Mouse (Mus musculus) heart, adult 2 months (tissue): ENCODE data around the gene Vegfd. TPM values are rescaled to one million over a fixed set of nuclear protein-coding genes. Genes with fewer than 3 reads are reported as not detected.

ENCODE experiments used
- DNase-seq, 2 experiments: peaks; one replicate each; pipeline ENCODE4 v3.0.0; 2021
- H3K27ac ChIP-seq: fragments of 200-600 bp; 2 replicates; pipeline ENCODE4 v1.8.1; 2022
- H3K27me3 ChIP-seq: fragments of 200-500 bp; 2 replicates; pipeline ENCODE4 v1.6.1; 2012; ENCODE audit warnings: mild to moderate bottlenecking, low read length, inconsistent platforms, mixed read lengths; ENCODE audit not compliant: control insufficient read depth, insufficient read depth
- H3K36me3 ChIP-seq: fragments of 200-500 bp; 2 replicates; pipeline ENCODE4 v1.6.1; 2012; ENCODE audit warnings: low read length, inconsistent platforms; ENCODE audit not compliant: control insufficient read depth, insufficient read depth
- H3K4me1 ChIP-seq: fragments of 200-500 bp; 2 replicates; pipeline ENCODE4 v1.6.1; 2011; ENCODE audit warnings: low read length; ENCODE audit not compliant: control insufficient read depth, insufficient read depth
- H3K4me3 ChIP-seq: fragments of 200-600 bp; 2 replicates; pipeline ENCODE4 v1.8.1; 2022
- H3K79me2 ChIP-seq: fragments of 200-500 bp; replicated peaks from 2 replicates; pipeline ENCODE4 v1.6.1; 2012; ENCODE audit warnings: mild to moderate bottlenecking, inconsistent platforms, low read length, moderate library complexity, mixed read lengths; ENCODE audit not compliant: control insufficient read depth, insufficient read depth
- H3K9ac ChIP-seq: fragments of 200-500 bp; 2 replicates; pipeline ENCODE4 v1.6.1; 2012; ENCODE audit warnings: low read depth, mild to moderate bottlenecking, control low read depth, inconsistent platforms, low read length, mixed read lengths
- CTCF ChIP-seq: fragments of 200-600 bp; IDR thresholded peaks from 2 replicates; pipeline ENCODE4 v1.8.1; 2022; ENCODE audit warnings: antibody characterized with exemption, mild to moderate bottlenecking, moderate library complexity
- EP300 ChIP-seq: fragments of 200-500 bp; IDR thresholded peaks from 2 replicates; pipeline ENCODE4 v1.6.1; 2011; ENCODE audit warnings: low read depth, low read length, control low read depth; ENCODE audit not compliant: insufficient read depth
- POLR2A ChIP-seq: fragments of 200-500 bp; IDR thresholded peaks from 2 replicates; pipeline ENCODE4 v1.6.1; 2011; ENCODE audit warnings: mild to moderate bottlenecking, low read depth, low read length, control low read depth; ENCODE audit not compliant: insufficient read depth
- WGBS: fragments of 180-500 bp; shearing (Covaris S2); methylation state at CpG from one replicate; pipeline ENCODE4 v1.1.7; 2018; 5-methylcytosine and 5-hydroxymethylcytosine counted together
- intact Hi-C: fragments of 180-260 bp; cut with DNase I; formaldehyde crosslinking; loops from one replicate; pipeline ENCODE4 v1.15.1; 2025
- polyA plus RNA-seq: library from polyadenylated mRNA; depleted of rRNA; stranded (reverse); fragments of >200 nt; gene quantifications from 2 replicates; pipeline ENCODE4 v1.2.3, GENCODE M21; 2012
- total RNA-seq, 2 experiments: library from RNA; stranded (reverse); gene quantifications; 2 replicates each; pipeline ENCODE4 v1.2.3; 2021

Vegfd gene
- total and polyA plus RNA-seq, 3 experiments = 1.4 to 3.0 (median 2.8) TPM

DNA sequence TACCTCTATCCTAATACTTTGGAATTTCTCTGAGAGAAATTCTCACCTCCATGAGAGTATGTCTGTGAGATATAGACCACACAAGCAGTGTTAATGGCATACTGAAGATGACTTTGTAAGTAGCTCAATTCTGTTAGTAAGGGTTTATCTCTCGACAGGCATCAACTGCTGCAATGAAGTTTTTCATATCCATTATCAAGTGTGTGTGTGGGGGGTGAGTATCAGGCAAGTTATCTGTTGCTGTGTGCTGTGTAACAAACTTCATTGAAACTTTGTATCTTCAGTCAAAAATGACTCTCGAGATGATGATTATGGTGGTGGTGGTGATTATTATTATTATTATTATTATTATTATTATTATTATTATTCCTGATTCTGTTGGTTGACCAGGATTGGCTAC is 43.6 kb downstream of the Vegfd start:
- no peaks in the 10 kb centered on the region for H3K36me3 ChIP-seq
- no peak overlapping the region for H3K27ac ChIP-seq
- no peaks in the 10 kb centered on the region for H3K79me2 ChIP-seq
- TF ChIP-seq EP300 (no peak), POLR2A (no peak), CTCF (no peak)
- DNase-seq = no peak
- H3K9ac ChIP-seq = no peak overlapping the region
- no peaks in the 10 kb centered on the region for H3K4me1 ChIP-seq
- WGBS = 67% methylated on average over 2 of the region's 2 CpGs
- H3K27me3 ChIP-seq = no peaks in the 10 kb centered on the region
- intact Hi-C loops = loop anchor here (5.0 kb wide), 1 partner anchor 340 kb away; the partner anchor contains the start of gene Siah1b
- H3K4me3 ChIP-seq = no peak overlapping the region

DNA sequence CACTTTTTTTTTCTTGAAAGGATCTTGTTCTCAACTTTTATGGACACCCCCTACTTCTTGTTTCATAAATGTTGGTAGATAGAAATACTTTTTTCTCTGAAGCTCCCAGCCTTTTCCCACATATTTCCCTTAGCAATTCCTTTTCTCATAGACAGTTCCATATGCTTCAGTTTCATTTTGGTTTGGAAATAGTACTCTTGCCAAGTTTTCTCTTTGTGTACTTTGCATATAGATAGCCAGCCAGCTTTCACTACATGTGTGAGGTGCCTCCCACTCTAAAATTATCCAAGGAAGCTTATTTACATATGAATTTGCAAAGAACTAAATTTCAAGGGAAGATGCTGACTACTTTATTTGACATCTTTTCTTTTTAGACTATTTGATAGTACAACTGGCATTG is 44.8 kb downstream of the Vegfd start:
- Histone ChIP-seq H3K4me3 (no peak overlapping the region), H3K79me2 (no peaks in the 10 kb centered on the region), H3K9ac (no peak overlapping the region), H3K4me1 (no peaks in the 10 kb centered on the region), H3K36me3 (no peaks in the 10 kb centered on the region), H3K27me3 (no peaks in the 10 kb centered on the region), H3K27ac (no peak overlapping the region)
- intact Hi-C loops = loop anchor here (5.0 kb wide), 1 partner anchor 341 kb away; the partner anchor contains the start of gene Siah1b
- TF ChIP-seq EP300 (no peak), CTCF (no peak), POLR2A (no peak)
- no peak for DNase-seq

- Histone ChIP-seq H3K79me2 (no peaks in the 10 kb centered on the region), H3K9ac (peak within 1 kb of the TSS; percentile 80), H3K4me1 (no peaks in the 10 kb centered on the region), H3K27ac (peak within 1 kb of the TSS; percentile 80), H3K36me3 (no peaks in the 10 kb centered on the region), H3K4me3 (peak within 1 kb of the TSS; percentile 71), H3K27me3 (no peaks in the 10 kb centered on the region)
- intact Hi-C loops = loop anchor here (5.0 kb wide), 1 partner anchor 342 kb away; the partner anchor contains the start of gene Siah1b
- WGBS = 22% methylated on average over 40 of the region's 40 CpGs
- TF ChIP-seq EP300 = no peak
- peak; percentile 84 for TF ChIP-seq POLR2A
- DNase-seq = peak; percentile 87 to 94
Observed at GRCm38 (mm10) chrX:164419471-164419939, 46.3 kb downstream of the Vegfd start, which contains the start of gene Piga. TSS of gene Piga (plus strand) at chrX:164419787.

GRCm38 (mm10) chrX:164419955-164420354 is 46.8 kb downstream of the Vegfd start:
- DNase-seq = no peak
- peak overlapping the region; percentile 80 for H3K9ac ChIP-seq
- peak overlapping the region; percentile 80 for H3K27ac ChIP-seq
- 23% methylated on average over 13 of the region's 13 CpGs for WGBS
- no peaks in the 10 kb centered on the region for H3K4me1 ChIP-seq
- TF ChIP-seq POLR2A = no peak
- TF ChIP-seq CTCF = no peak
- no peak for TF ChIP-seq EP300
- H3K27me3 ChIP-seq = no peaks in the 10 kb centered on the region
- no peaks in the 10 kb centered on the region for H3K36me3 ChIP-seq
- no peaks in the 10 kb centered on the region for H3K79me2 ChIP-seq
- intact Hi-C loops = loop anchor here (5.0 to 10.0 kb wide), 2 partner anchors 343 to 465 kb away; partner anchors contain the start of genes Siah1b and Zrsr2
- H3K4me3 ChIP-seq = peak overlapping the region; percentile 71

GRCm38 (mm10) chrX:164420518-164420917 is 47.3 kb downstream of the Vegfd start:
- Histone ChIP-seq H3K36me3 (no peaks in the 10 kb centered on the region), H3K27ac (no peak overlapping the region), H3K4me1 (no peaks in the 10 kb centered on the region), H3K27me3 (no peaks in the 10 kb centered on the region), H3K4me3 (peak overlapping the region; percentile 71), H3K9ac (no peak overlapping the region), H3K79me2 (no peaks in the 10 kb centered on the region)
- intact Hi-C loops = loop anchor here (10.0 kb wide), 1 partner anchor 466 kb away; the partner anchor contains the start of gene Zrsr2
- no peak for TF ChIP-seq CTCF
- TF ChIP-seq POLR2A = no peak
- TF ChIP-seq EP300 = no peak
- DNase-seq = no peak
- WGBS = 30% methylated on average over 3 of the region's 3 CpGs

DNA sequence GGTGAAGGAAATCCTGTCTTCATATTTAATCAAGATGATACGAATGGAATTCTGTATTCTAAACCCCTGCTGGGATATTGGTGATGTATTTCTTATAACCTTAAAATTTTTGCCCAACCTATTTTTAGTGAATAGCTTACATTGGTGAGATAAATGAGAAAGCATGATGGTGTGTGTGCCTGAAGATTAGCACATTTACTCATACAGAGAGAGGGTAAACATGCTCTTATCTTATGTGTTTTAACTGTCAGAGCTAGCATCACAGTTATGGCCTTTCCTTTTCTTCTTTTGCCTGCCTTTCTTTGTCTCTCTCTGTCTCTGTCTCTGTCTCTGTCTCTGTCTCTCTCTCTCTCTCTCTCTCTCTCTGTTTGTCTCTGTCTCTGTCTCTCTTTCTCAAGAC is 51.6 kb downstream of the Vegfd start:
- no peak for TF ChIP-seq POLR2A
- no peak for TF ChIP-seq CTCF
- TF ChIP-seq EP300 = no peak
- Histone ChIP-seq H3K27ac (no peak overlapping the region), H3K9ac (no peak overlapping the region), H3K36me3 (no peaks in the 10 kb centered on the region), H3K4me1 (no peaks in the 10 kb centered on the region), H3K4me3 (no peak overlapping the region), H3K27me3 (no peaks in the 10 kb centered on the region), H3K79me2 (no peaks in the 10 kb centered on the region)
- intact Hi-C loops = loop anchor here (10.0 kb wide), 1 partner anchor 470 kb away; the partner anchor contains the start of gene Zrsr2
- 61% methylated on average over 1 of the region's 1 CpGs for WGBS
- no peak for DNase-seq
